30 mouse cellular contexts compared by ENCODE assay signal in the genomic region with DNA sequence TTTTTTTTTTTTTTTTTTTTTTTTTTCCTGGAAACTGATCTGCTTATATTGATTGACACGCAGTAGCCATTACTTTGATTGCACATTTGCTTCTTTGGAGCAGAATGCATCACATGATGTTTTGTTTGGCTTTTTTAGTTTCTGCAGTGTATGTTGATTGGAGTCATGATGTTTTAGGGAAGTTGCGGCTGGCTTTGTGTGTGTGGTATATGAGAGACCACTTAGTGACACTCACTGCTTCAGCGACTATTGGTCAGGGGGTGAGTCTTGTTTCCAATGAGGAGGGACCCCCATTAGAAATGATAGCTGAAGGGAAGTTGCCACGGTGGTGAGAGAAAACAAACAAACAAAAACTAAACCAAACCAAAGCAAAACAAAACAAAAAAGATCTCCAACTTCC. TPM values are rescaled to one million over a fixed set of nuclear protein-coding genes. Genes with fewer than 3 reads are reported as not detected.
DNase-seq lines count a peak whose midpoint lies in the region; ATAC-seq and TF ChIP-seq lines count a peak whose summit lies in the region.
"Had no signal": no experiment of that assay in that cellular context is flagged by ENCODE, and none has a peak within 500 bp of the region (broad histone marks: within the 10 kb centered on the region; RNA-seq: fewer than 3 reads in every experiment).

No protein-coding gene starts in this region.

- H3K9ac ChIP-seq in heart, embryonic 11.5 days (ENCODE audit: low read depth, low read length) = no peak overlapping the region
- no peak overlapping the region for H3K9ac ChIP-seq in MEL (ENCODE audit: control insufficient read depth, low read depth, low read length, poor library complexity, severe bottlenecking)
- H3K9ac ChIP-seq: embryonic facial prominence, embryonic 13.5 days; forebrain, embryonic 12.5 days; forebrain, embryonic 15.5 days; heart, embryonic 13.5 days; hindbrain, embryonic 12.5 days; hindbrain, embryonic 15.5 days had no signal

- 63% methylated on average over 4 of the region's 4 CpGs for WGBS in heart, embryonic 10.5 days
- WGBS in heart, embryonic 11.5 days (ENCODE audit: insufficient replicate concordance) = 73% methylated on average over 4 of the region's 4 CpGs

- peaks cover 43% of the 10 kb centered on the region for H3K4me1 ChIP-seq in heart, embryonic 10.5 days
- H3K4me1 ChIP-seq in heart, embryonic 11.5 days (ENCODE audit: control insufficient read depth, insufficient read depth, low read length) = peaks cover 17% of the 10 kb centered on the region
- H3K4me1 ChIP-seq in MEL (ENCODE audit: control insufficient read depth in 1 of 2, insufficient read depth in 2 of 2, low read length in 2 of 2) = peaks cover 24 to 26% of the 10 kb centered on the region in 2 experiments
- H3K4me1 ChIP-seq: forebrain, embryonic 15.5 days; hindbrain, embryonic 12.5 days; hindbrain, embryonic 15.5 days had no signal

- no peaks in the 10 kb centered on the region for H3K36me3 ChIP-seq in heart, embryonic 10.5 days
- H3K36me3 ChIP-seq in heart, embryonic 11.5 days (ENCODE audit: control insufficient read depth, insufficient read depth, low read length) = no peaks in the 10 kb centered on the region
- peaks cover 0 to 37% of the 10 kb centered on the region in 2 experiments; a peak in 2 of 4 replicates for H3K36me3 ChIP-seq in MEL (ENCODE audit: control insufficient read depth in 1 of 2, insufficient read depth in 2 of 2, low read length in 2 of 2)
- H3K36me3 ChIP-seq: embryonic facial prominence, embryonic 10.5 days; embryonic facial prominence, embryonic 13.5 days; forebrain, embryonic 12.5 days; G1E; heart, embryonic 13.5 days; hindbrain, embryonic 12.5 days had no signal

- H3K4me3 ChIP-seq in heart, embryonic 10.5 days = no peak overlapping the region
- H3K4me3 ChIP-seq in heart, embryonic 11.5 days (ENCODE audit: low read depth, low read length) = no peak overlapping the region
- peak overlapping the region in 1 of 2 experiments; percentile 33; a peak in 1 of 4 replicates for H3K4me3 ChIP-seq in MEL (ENCODE audit: control insufficient read depth in 1 of 2, insufficient read depth in 1 of 2, low read depth in 2 of 2, low read length in 2 of 2)
- H3K4me3 ChIP-seq: embryonic facial prominence, embryonic 10.5 days; embryonic facial prominence, embryonic 13.5 days; erythroblast, embryonic 14.5 days; forebrain, embryonic 12.5 days; forebrain, embryonic 15.5 days; heart, adult 2 months; heart, embryonic 13.5 days; hindbrain, embryonic 12.5 days; hindbrain, embryonic 15.5 days had no signal

- no peak for ATAC-seq in heart, embryonic 11.5 days (replicated peaks; ENCODE audit: insufficient number of reproducible peaks, low FRiP score, low TSS enrichment)
- ATAC-seq in common myeloid progenitor, adult 5-6 weeks (replicated peaks; ENCODE audit: low read depth, poor library complexity, severe bottlenecking) = peak; percentile 85
- peak; percentile 53 for ATAC-seq in megakaryocyte, adult 5-6 weeks (ENCODE audit: poor library complexity, severe bottlenecking)
- ATAC-seq: forebrain, embryonic 15.5 days; intestine, postnatal 0 days had no signal

- H3K79me2 ChIP-seq in MEL (ENCODE audit: control insufficient read depth, insufficient read depth, low read length, poor library complexity) = no peaks in the 10 kb centered on the region

- TF ChIP-seq EP300 in MEL (IDR thresholded peaks at IDR 0.05; ENCODE audit: low read depth in 1 of 2, low read length in 2 of 2) = no peak

- 0 out of 2 replicates have a peak overlapping the region, but pooled peaks have one; percentile 22 for H3K27ac ChIP-seq in heart, embryonic 10.5 days
- no peak overlapping the region for H3K27ac ChIP-seq in heart, embryonic 11.5 days (ENCODE audit: low read depth, low read length)
- no peak overlapping the region for H3K27ac ChIP-seq in MEL (ENCODE audit: control insufficient read depth, low read depth, low read length)
- H3K27ac ChIP-seq: embryonic facial prominence, embryonic 10.5 days; embryonic facial prominence, embryonic 13.5 days; forebrain, embryonic 12.5 days; forebrain, embryonic 15.5 days; heart, adult 2 months; heart, embryonic 13.5 days; hindbrain, embryonic 12.5 days; hindbrain, embryonic 15.5 days had no signal

- H3K4me2 ChIP-seq in heart, embryonic 11.5 days = no peak overlapping the region
- H3K4me2 ChIP-seq: embryonic facial prominence, embryonic 13.5 days; forebrain, embryonic 12.5 days; forebrain, embryonic 15.5 days; heart, embryonic 13.5 days; hindbrain, embryonic 12.5 days; hindbrain, embryonic 15.5 days had no signal

- no peak for TF ChIP-seq POLR2A in MEL (IDR thresholded peaks at IDR 0.05; ENCODE audit: control insufficient read depth in 1 of 2, insufficient read depth in 1 of 2, low read depth in 1 of 2, low read length in 2 of 2, poor library complexity in 1 of 2)

- TF ChIP-seq RAD21 in MEL (IDR thresholded peaks at IDR 0.05; ENCODE audit: low read depth, low read length) = no peak

- H3K9me3 ChIP-seq in heart, embryonic 10.5 days = no peaks in the 10 kb centered on the region
- no peaks in the 10 kb centered on the region for H3K9me3 ChIP-seq in heart, embryonic 11.5 days (replicated peaks; ENCODE audit: control insufficient read depth, low read length)
- H3K9me3 ChIP-seq in MEL (replicated peaks; ENCODE audit: insufficient read depth, low read length) = no peaks in the 10 kb centered on the region
- H3K9me3 ChIP-seq: embryonic facial prominence, embryonic 10.5 days; embryonic facial prominence, embryonic 13.5 days; forebrain, embryonic 12.5 days; forebrain, embryonic 15.5 days; heart, embryonic 13.5 days; hindbrain, embryonic 12.5 days; hindbrain, embryonic 15.5 days had no signal

- peaks cover 4% of the 10 kb centered on the region; the same call in 1 of the 2 replicates for H3K27me3 ChIP-seq in heart, embryonic 10.5 days (ENCODE audit: insufficient read depth, poor library complexity, severe bottlenecking)
- H3K27me3 ChIP-seq in heart, embryonic 11.5 days (ENCODE audit: control insufficient read depth, insufficient read depth, low read length) = no peaks in the 10 kb centered on the region
- no peaks in the 10 kb centered on the region for H3K27me3 ChIP-seq in MEL (ENCODE audit: control insufficient read depth in 1 of 2, insufficient read depth in 2 of 2, low read length in 2 of 2)
- H3K27me3 ChIP-seq: CH12.LX; forebrain, embryonic 15.5 days; heart, embryonic 13.5 days; hindbrain, embryonic 15.5 days had no signal

- no peak for TF ChIP-seq CTCF in MEL (IDR thresholded peaks at IDR 0.05 in 2 of 3, conservative IDR thresholded peaks at IDR 0.05 in 1 of 3; ENCODE audit: control insufficient read depth in 1 of 3, insufficient read depth in 1 of 3, low read depth in 2 of 3, low read length in 3 of 3, poor library complexity in 1 of 3, severe bottlenecking in 1 of 3)

- peak; percentile 31 for DNase-seq in heart, embryonic 10.5 days (ENCODE audit: low spot score)
- DNase-seq in MEL (ENCODE audit: low read depth, low spot score) = peak; percentile 53
- no peak for DNase-seq in frontal cortex, postnatal 36 days (ENCODE audit: low spot score in 2 of 2)
- no peak for DNase-seq in layer of hippocampus, adult 8-10 months (ENCODE audit: low spot score in 2 of 2)
- DNase-seq: adrenal gland, postnatal 10 days; adrenal gland, postnatal 36 days; B cell, adult 2 months; cerebellum, adult 11 months; cerebellum, adult 2 months; cerebellum, adult 9-11 months; embryo, embryonic 11 days; gastrocnemius, postnatal 10 days; heart, adult 2 months; heart, postnatal 14 days; heart, postnatal 4 days had no signal

TF ChIP-seq in MEL, 35 proteins besides CTCF, POLR2A, EP300 and RAD21:
- TF ChIP-seq POLR2AphosphoS2 (IDR thresholded peaks at IDR 0.05; ENCODE audit: low read length) = no peak
- TF ChIP-seq USF1 (IDR thresholded peaks at IDR 0.05; ENCODE audit: low read depth, low read length) = peak; percentile 34; the same call in 1 of the 2 replicates

RNA-seq across cellular contexts. Expression of a gene that starts 55.7 kb away (rescaled TPM):
- 1.8 and 2.2 TPM in 2 replicates for polyA plus RNA-seq in heart, embryonic 10.5 days (2016; fragmentation: Nextera tagmentation; extraction: Ambion mirVana)
- polyA plus RNA-seq in heart, embryonic 11.5 days (2014; fragmentation: Nextera tagmentation; extraction: Ambion mirVana) = 1.7 and 3.1 TPM in 2 replicates
- total RNA-seq in MEL (2012; rRNA removed) = 0.12 and 0.16 TPM in 2 replicates
- under 1 TPM in 1 of 2 experiments, not detected in 1; 0.10 TPM for polyA plus RNA-seq in MEL (2012; ENCODE audit: insufficient read depth in 1 of 2, insufficient read length in 2 of 2, low read depth in 1 of 2, low replicate concordance in 2 of 2, missing spikeins in 1 of 2)
- 3.5 and 3.7 TPM in 2 replicates for total RNA-seq in common myeloid progenitor, adult 5-6 weeks (2017)
- total RNA-seq in megakaryocyte, adult 5-6 weeks (2015) = 1.6 TPM in 1 of 2 replicates, not detected in the other
- total RNA-seq in megakaryocyte, adult 5-6 weeks (2017) = 0.18 and 0.49 TPM in 2 replicates
- 100 to 1,000 TPM; 252 to 302 (median 278) TPM for total RNA-seq in layer of hippocampus, adult 8-10 months (2022)
- total RNA-seq: adrenal gland, adult 18-20 months; CH12.LX had no signal
- polyA plus RNA-seq: G1E had no signal

Comparison
In these comparisons a context has a peak if more than half of its experiments do, and no peak if none do; other contexts are left out.
1. DNase-seq: peak in heart, embryonic 10.5 days (single experiment) and MEL (single experiment); none in frontal cortex, postnatal 36 days (0 of 2) and layer of hippocampus, adult 8-10 months (0 of 2).
2. RNA of a gene that starts 55.7 kb away (total RNA-seq): 252 to 302 TPM in layer of hippocampus, adult 8-10 months; 3.5 to 3.7 TPM in common myeloid progenitor, adult 5-6 weeks, 0.18 to 1.6 TPM in megakaryocyte, adult 5-6 weeks and 0.12 to 0.16 TPM in MEL; every median in the first group is over 10 times any median in the second.